Mouse (Mus musculus) heart, embryonic 13.5 days (tissue): Measurements from ENCODE around the gene Phip. TPM values are rescaled to one million over a fixed set of nuclear protein-coding genes. Genes with fewer than 3 reads are reported as not detected.

ENCODE experiments used
- ATAC-seq: fragments of 200-750 bp; cut with Nextera tagmentation; 2 replicates; pipeline ENCODE4 v1.8.0; 2017; ENCODE audit warnings: moderate TSS enrichment; ENCODE audit not compliant: insufficient number of reproducible peaks, low FRiP score, low TSS enrichment; ENCODE audit errors: extremely low read depth
- H3K27ac ChIP-seq: fragments of 300-500 bp; sonication (generic); replicated peaks from 2 replicates; pipeline ENCODE4 v1.5.1; 2015; ENCODE audit warnings: moderate library complexity, mild to moderate bottlenecking, inconsistent platforms
- H3K27me3 ChIP-seq: fragments of 300-500 bp; sonication (generic); replicated peaks from 2 replicates; pipeline ENCODE4 v1.6.1; 2015; ENCODE audit warnings: mild to moderate bottlenecking, inconsistent platforms
- H3K36me3 ChIP-seq: fragments of 300-500 bp; sonication (generic); 2 replicates; pipeline ENCODE4 v1.6.1; 2015; ENCODE audit warnings: mild to moderate bottlenecking, inconsistent platforms
- H3K4me1 ChIP-seq: fragments of 300-500 bp; sonication (generic); 2 replicates; pipeline ENCODE4 v1.6.1; 2015; ENCODE audit warnings: inconsistent platforms
- H3K4me2 ChIP-seq: fragments of 300-500 bp; sonication (generic); 2 replicates; pipeline ENCODE4 v1.6.1; 2015; ENCODE audit warnings: inconsistent platforms, mild to moderate bottlenecking, moderate library complexity
- H3K4me3 ChIP-seq: fragments of 300-500 bp; sonication (generic); 2 replicates; pipeline ENCODE4 v1.5.1; 2015; ENCODE audit warnings: moderate library complexity, mild to moderate bottlenecking, inconsistent platforms
- H3K9ac ChIP-seq: fragments of 300-500 bp; sonication (generic); 2 replicates; pipeline ENCODE4 v1.6.1; 2015; ENCODE audit warnings: inconsistent platforms, mild to moderate bottlenecking, moderate library complexity
- H3K9me3 ChIP-seq: fragments of 300-500 bp; sonication (generic); 2 replicates; pipeline ENCODE4 v1.6.1; 2016; ENCODE audit warnings: inconsistent platforms
- WGBS: fragments of 180-500 bp; shearing (Covaris S2); methylation state at CpG from one replicate; pipeline ENCODE4 v1.1.7; 2015; ENCODE audit warnings: mixed read lengths; 5-methylcytosine and 5-hydroxymethylcytosine counted together
- polyA plus RNA-seq: library from polyadenylated mRNA; unstranded; fragments of >200 nt; fragmentation: Nextera tagmentation; extraction: Ambion mirVana; gene quantifications from 2 replicates; pipeline ENCODE4 v1.2.1, GENCODE M21; 2015

Phip gene
- polyA plus RNA-seq, 1 experiment from 2014 or later: 43.3 TPM

- Histone ChIP-seq H3K9ac (peak overlapping the region; percentile 85), H3K27ac (peak overlapping the region; percentile 68), H3K4me1 (peaks cover 15% of the 10 kb centered on the region), H3K27me3 (no peaks in the 10 kb centered on the region), H3K4me2 (peak overlapping the region; percentile 78), H3K9me3 (no peaks in the 10 kb centered on the region), H3K36me3 (no peaks in the 10 kb centered on the region), H3K4me3 (peak overlapping the region; percentile 76)
- under 1% methylated on average over 65 of the region's 65 CpGs for WGBS
- ATAC-seq: peak; percentile 85
These were observed 145.5 kb downstream of the Phip start for GRCm38 (mm10) chr9:82829693-82830430.

GRCm38 (mm10) chr9:82829007-82829689 lies 146.2 kb downstream of the Phip start, which contains the start of gene Irak1bp1:
Gene Irak1bp1, plus strand, starts transcription at chr9:82829540.
- Histone ChIP-seq H3K4me2 (peak within 1 kb of the TSS; percentile 78), H3K9me3 (no peaks in the 10 kb centered on the region), H3K4me1 (peaks cover 15% of the 10 kb centered on the region), H3K36me3 (no peaks in the 10 kb centered on the region), H3K27ac (peak within 1 kb of the TSS; percentile 68), H3K4me3 (peak within 1 kb of the TSS; percentile 76), H3K27me3 (no peaks in the 10 kb centered on the region), H3K9ac (peak within 1 kb of the TSS; percentile 85)
- 0 out of 2 replicates have a peak, but pooled peaks have one; percentile 8 for ATAC-seq
- WGBS: 15% methylated on average over 20 of the region's 20 CpGs

GRCm38 (mm10) chr9:82826426-82826825 lies 148.9 kb downstream of the Phip start:
- no peak overlapping the region for H3K27ac ChIP-seq
- WGBS: 84% methylated on average over 6 of the region's 6 CpGs
- no peaks in the 10 kb centered on the region for H3K9me3 ChIP-seq
- H3K9ac ChIP-seq: no peak overlapping the region
- peaks cover 11% of the 10 kb centered on the region for H3K4me1 ChIP-seq
- no peaks in the 10 kb centered on the region for H3K36me3 ChIP-seq
- no peak overlapping the region for H3K4me2 ChIP-seq
- no peaks in the 10 kb centered on the region for H3K27me3 ChIP-seq
- no peak for ATAC-seq
- H3K4me3 ChIP-seq: no peak overlapping the region

Other genes starting within 250 kb of the Phip start
- 10.6 and 11.7 TPM in 2 replicates for gene Irak1bp1, start 146.0 kb downstream of the Phip start, polyA plus RNA-seq
- gene Hmgn3, start 171.2 kb upstream of the Phip start, polyA plus RNA-seq: 107 TPM in 2 replicates